Mouse (Mus musculus) c-Kit-positive CD71-negative TER-119-negative erythroid progenitor cells, embryonic 14.5 days (primary cell): Measurements from ENCODE around the gene Olfr156.
"Not testable (repeated sequence)": the region's sequence is repeated elsewhere in the genome, so short reads cannot be mapped to it uniquely, and the experiment has no call there.

Source experiments
- DNase-seq: peaks from one replicate; pipeline ENCODE4 v3.0.0-alpha.2; 2013; ENCODE audit warnings: low read depth

Olfr156 gene

GRCm38 (mm10) chr4:43823845-43824337 is at the start of gene Olfr156:
Olfr156 (minus strand) TSS chr4:43823895.
- no peak for DNase-seq

- no peak for DNase-seq
Measured at GRCm38 (mm10) chr4:43869821-43870220, 46.1 kb upstream of the Olfr156 start.

DNA sequence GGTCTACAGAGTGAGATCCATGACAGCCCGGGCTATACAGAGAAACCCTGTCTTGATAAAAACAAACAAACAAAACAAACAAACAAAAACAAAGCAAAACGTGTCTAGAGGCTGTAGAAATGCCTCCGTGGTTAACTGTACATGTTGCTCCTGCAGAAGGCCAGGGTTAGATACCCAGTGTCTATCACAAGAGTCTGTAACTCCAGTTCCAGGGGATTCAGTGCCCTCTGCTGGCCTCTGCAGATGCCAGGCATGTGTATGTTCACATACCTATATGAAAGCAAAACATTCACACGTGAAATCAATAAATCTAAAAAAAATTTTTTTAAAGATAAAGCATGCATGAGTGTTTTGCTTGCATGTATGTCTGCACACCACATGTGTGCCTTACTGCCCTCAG is 39.6 kb upstream of the Olfr156 start:
- DNase-seq = no peak

- DNase-seq = peak; percentile 47
Measured at GRCm38 (mm10) chr4:43860744-43861519, 37.2 kb upstream of the Olfr156 start.

GRCm38 (mm10) chr4:43859886-43860285 is 36.2 kb upstream of the Olfr156 start:
- DNase-seq = no peak

DNA sequence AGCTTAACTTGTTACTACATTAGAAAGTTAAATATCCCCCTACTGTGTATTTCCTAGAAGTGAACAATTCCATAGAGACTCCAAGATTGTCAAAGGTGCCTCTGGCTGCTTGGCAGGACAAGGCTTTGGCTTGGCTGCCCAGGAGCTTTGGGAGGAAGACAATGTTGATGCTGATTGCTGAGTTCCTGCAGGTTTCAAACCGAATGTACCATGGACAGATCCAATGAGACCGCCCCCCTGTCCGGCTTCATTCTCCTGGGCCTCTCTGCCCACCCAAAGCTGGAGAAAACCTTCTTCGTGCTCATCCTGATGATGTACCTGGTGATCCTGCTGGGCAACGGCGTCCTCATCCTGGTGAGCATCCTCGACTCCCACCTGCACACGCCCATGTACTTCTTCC is 30.4 kb upstream of the Olfr156 start:
- no peak for DNase-seq

DNA sequence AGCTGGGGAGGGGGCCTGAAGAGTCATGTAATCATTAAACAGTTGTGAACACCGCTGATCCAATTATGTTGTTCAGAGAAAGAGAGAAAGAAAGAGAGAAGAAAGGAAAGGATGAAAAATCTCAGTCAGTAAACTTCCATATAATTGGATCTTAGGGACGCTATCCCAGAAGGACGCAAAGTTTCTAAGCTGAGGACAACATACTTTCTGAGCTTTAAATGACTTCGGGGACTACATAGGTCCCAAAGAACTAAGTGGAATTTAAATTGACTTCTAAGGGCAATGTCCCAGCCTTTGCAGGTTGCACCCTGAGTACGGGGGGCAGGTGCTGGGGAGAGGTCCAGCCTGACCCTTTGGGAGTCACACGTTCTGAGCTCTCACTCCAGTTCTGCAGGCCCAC is 27.6 kb upstream of the Olfr156 start, which contains the start of gene Olfr155:
TSS of gene Olfr155 (plus strand) at position 301 of the 400 bp plus-strand sequence.
- DNase-seq = no peak

DNA sequence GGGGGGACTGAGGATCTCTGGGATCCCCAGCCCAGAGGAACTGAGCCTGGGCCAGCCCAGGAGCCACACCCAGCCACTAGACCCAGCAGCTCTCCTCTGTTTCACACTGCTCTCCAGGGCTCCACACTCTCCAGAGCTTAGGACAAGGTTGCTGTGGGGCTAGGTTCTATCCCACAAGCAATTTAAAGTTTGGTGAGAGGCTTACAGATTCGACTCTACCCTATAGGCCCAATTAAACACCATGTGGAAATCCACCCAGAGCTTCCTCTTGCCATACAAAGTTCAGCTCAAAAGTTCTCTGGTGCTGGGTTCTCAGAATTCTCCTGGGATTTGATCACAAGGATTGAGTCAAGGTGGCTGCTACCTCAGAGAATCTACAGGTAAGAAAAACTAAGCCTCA is 16.4 kb upstream of the Olfr156 start, which contains the start of gene Olfr157:
TSS of gene Olfr157 (minus strand) at position 101 of the 400 bp plus-strand sequence.
- DNase-seq = no peak

DNA sequence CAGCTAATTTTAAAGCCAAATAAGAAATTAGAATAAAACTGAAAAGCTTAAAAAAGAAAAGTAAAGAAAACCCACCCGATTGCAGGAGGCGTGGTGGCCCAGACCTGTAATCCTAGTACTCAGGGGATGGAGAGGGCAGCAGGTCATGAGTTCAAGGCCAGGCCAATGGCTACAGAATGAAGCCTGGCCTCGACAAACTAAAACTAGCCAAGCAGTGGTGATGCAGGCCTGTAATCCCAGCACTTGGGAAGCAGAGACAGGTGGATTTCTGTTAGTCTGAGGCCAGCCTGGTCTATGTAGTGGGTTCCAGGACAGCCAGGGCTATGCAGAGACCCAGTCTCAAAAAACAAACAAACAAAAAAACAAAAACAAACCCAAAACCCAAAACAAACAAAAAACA is 14.6 kb upstream of the Olfr156 start:
- no peak for DNase-seq

DNA sequence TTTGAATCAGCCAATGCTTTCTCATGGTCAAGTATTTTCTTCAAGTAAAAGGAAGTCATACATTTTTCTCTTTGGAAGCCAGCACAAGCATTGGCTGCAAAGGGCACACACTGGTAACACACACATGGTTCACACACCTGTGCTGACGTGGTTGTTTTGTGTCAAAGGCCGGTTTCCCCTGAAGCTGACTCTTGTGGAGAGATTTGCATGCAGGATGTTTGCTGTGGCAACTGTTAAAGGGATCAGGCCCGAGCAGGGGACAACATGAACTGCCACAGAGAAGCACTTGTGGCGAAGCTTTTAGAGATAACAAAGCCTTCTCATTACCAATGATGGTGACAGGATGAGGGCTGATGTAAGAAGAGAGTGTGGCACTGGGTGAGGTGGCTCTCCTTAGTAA is 11.1 kb upstream of the Olfr156 start:
- DNase-seq = no peak

DNA sequence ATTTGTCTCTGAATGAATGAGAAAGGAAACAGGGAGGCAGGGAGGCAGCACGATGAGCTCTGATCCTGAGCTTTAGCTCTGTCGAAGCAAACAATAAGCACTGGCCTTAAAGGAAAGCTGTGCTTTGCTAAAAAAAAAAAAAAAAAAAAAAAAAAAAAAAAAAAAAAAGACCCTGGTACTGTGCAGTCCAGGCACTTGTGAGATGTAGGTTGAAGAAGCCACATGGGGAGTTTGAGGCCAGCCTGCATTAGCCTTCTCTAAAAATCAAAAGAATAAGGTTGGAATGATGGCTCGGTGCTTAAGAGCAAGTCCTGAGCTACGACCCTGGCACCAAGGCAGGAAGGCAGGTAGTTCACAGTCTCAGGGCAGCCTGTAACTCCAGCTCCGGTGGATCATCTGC is 10.1 kb upstream of the Olfr156 start:
- DNase-seq = no peak

DNA sequence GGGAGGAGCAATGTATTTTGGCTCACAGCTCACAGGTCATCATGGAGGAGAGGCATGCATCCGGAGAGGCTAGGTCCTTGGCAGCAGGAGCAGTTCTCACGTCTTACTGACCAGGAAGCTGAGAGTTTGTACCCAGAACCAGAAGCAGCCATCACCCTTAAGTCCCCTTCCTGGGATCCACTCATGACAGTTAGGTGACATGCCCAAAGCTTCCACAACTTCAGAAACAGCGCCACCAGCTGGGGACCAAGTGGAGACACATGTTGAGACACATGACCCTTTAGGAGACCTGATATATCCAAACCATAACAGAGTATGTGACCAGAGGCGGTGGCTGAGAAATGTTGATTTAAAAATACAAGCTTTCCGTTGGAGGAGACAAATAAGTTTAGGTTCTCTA is 8.3 kb upstream of the Olfr156 start:
- peak; percentile 10 for DNase-seq

DNA sequence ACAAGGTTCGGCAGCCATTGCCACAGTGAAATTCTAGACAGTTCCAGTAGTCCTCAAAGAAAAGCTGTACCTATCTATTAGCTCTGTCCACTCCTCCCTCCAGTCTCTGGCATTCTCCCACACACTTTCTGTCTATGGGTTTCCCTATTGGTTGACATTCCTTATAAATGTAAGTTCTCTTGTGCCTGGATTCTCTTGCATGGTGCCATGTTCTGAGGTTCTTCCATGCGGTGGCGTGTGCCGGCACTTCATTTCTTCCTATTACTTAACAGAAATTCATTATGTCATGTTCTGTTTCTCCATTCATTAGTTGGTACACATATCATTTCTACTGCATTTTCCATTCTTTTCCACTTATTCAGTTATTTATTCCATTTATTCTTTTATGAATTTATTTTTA is 5.1 kb upstream of the Olfr156 start:
- no peak for DNase-seq

DNA sequence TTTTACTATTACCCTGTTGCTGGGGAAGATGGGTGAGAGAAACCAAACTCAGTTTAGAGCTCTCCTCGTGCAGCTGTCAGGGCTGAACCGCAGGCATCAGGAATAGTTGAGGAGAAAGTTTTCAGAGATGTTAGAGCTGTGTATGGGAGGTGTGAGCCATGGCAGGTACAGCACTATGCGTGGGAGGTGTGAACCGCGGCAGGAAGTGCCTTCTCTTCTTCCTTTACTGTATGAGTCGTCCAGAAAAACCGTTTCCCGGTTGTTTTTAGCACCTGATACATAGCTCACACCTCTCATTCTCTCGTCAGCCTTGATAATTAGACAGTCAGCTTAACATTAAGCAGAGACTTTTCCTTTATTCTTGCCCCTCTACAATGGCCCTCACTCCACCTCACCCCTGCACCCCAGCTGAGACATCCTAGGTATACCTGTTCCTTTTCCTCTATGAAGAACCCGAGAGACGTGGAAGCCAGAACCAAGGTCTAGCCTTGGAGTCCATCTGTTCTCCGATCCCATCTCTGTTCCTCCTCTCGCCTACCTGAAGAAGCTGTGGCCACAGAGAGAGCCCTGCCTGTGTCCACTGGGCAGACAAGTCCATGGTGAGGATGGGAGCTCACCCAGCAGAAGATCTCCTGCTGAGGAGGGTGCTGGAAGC is 672 bp downstream of the Olfr156 start:
- no peak for DNase-seq

DNA sequence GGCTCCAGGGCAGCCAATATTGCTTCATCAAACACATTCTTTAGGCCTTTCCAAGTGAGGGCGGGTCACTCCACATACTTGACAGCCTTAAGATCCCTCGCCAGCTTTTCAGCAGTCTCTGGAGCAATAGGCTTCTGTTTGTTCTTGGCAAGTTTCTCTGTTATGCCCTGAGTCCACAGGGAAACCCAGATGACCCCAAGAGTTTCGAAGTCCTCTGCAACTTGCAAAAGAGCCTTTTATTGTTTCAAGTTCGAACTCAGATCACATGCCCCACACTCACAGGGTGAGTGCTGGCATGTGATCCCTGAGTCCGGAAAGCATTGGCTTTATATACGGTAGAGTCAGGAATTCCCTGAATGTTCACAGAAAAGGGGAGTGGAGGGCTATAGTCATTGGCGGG is 24.8 kb downstream of the Olfr156 start:
- no peak for DNase-seq

DNA sequence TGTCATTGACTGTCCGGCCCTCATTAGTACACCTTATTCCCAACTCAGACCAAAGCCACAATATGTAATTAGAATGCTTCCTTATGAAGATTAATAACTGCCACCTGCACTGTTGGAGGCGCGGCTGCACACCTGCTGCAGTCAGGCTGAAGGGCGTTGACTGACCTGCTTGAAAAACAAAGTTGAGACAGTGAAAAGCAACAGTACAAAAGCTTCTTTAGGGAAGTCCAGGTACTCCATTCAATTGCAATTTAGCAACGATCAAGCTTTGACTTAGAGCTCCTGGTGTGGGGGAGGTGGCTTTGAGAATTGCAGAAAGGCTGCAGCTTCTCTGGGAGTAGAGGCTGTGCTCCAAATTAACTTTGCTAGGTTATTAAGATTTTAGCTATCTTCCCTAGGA is 27.9 kb downstream of the Olfr156 start:
- not testable (repeated sequence) for DNase-seq

DNA sequence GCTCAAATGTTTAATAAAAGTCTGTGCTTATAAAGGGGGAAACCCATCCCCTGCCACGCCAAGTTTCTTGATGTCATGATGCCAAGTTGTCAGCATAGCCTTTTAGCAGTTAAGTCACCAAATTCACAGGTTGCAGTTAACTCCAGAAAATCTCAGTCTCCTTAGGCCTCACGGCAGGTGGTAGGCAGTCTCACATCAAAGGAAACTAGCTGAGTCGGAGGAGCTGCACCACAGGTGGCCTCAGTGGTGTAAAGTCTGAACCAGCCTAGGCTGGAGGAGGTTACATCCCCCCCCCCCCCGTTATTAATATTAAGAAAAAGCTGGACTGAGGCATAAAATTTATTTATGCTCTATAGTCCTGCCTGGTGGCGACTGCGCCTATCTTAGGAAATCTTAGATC is 28.4 kb downstream of the Olfr156 start:
- no peak for DNase-seq

DNA sequence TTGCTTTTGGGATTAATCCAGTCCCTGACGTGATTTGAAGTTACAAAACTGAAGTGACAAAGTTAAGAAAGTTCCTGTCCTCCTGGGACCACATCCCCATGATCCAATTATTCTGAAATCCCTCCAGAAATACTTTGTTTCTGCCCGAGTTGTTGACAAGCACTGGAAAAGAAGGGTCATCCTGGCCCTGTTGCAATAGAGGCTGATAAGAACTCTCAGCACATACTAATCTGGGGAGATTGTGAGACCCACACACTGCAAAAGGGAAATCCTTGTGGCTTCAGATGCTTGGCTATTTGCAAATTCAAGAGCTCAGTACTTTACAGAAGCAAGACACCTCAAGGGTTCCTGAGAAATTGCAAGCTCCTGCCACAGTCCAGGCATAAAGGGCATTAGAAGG is 51.4 kb downstream of the Olfr156 start:
- no peak for DNase-seq

GRCm38 (mm10) chr4:43771626-43772025 is 52.1 kb downstream of the Olfr156 start:
- DNase-seq = no peak

DNA sequence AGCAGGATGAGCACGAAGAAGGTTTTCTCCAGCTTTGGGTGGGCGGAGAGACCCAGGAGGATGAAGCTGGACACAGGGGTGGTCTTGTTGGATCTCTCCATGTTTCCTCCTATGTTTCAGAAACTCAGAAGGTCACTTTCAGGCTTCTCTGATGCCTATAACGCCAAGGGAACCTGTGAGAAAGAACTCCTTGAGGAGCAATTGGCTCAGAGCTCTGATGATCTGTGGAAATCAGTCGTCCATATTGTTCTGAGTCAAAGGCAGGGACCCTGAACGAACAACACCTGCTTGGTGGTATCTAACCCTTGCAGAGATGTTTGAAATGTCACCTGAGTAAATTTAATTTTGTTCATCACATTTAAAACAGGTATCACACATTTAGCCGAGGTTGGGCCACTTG is 52.8 kb downstream of the Olfr156 start, which contains the start of gene Olfr159:
TSS of gene Olfr159 (minus strand) at position 101 of the 400 bp plus-strand sequence.
- no peak for DNase-seq
